Mouse (Mus musculus) hindbrain, embryonic 14.5 days (tissue): ENCODE data around the gene Npr2. TPM values are rescaled to one million over a fixed set of nuclear protein-coding genes. Genes with fewer than 3 reads are reported as not detected.

Experiments used
- ATAC-seq: fragments of 200-750 bp; cut with Nextera tagmentation; 2 replicates; pipeline ENCODE4 v1.8.0; 2017; ENCODE audit warnings: moderate number of reproducible peaks, mild to moderate bottlenecking, moderate TSS enrichment, moderate library complexity; ENCODE audit not compliant: low FRiP score
- DNase-seq: peaks from one replicate; pipeline ENCODE4 v3.0.0-alpha.2; 2015; ENCODE audit warnings: low spot score
- H3K27ac ChIP-seq: fragments of 300-500 bp; sonication (generic); 2 replicates; pipeline ENCODE4 v1.5.1; 2014; ENCODE audit warnings: mild to moderate bottlenecking, moderate library complexity
- H3K27me3 ChIP-seq: fragments of 300-500 bp; sonication (generic); 2 replicates; pipeline ENCODE4 v1.6.1; 2014; ENCODE audit warnings: mild to moderate bottlenecking, low read length, mixed read lengths; ENCODE audit not compliant: control insufficient read depth, insufficient read depth
- H3K36me3 ChIP-seq: fragments of 300-500 bp; sonication (generic); replicated peaks from 2 replicates; pipeline ENCODE4 v1.6.1; 2014; ENCODE audit not compliant: control insufficient read depth, insufficient read depth
- H3K4me1 ChIP-seq: fragments of 300-500 bp; sonication (generic); replicated peaks from 2 replicates; pipeline ENCODE4 v1.6.1; 2014; ENCODE audit warnings: antibody characterized with exemption, low read length, mixed read lengths; ENCODE audit not compliant: control insufficient read depth, insufficient read depth
- H3K4me2 ChIP-seq: fragments of 300-500 bp; sonication (generic); replicated peaks from 2 replicates; pipeline ENCODE4 v1.6.1; 2014; ENCODE audit warnings: mild to moderate bottlenecking, moderate library complexity
- H3K4me3 ChIP-seq: fragments of 300-500 bp; sonication (generic); replicated peaks from 2 replicates; pipeline ENCODE4 v1.5.1; 2014; ENCODE audit warnings: mild to moderate bottlenecking, low read length
- H3K9ac ChIP-seq: fragments of 300-500 bp; sonication (generic); 2 replicates; pipeline ENCODE4 v1.6.1; 2014
- H3K9me3 ChIP-seq: fragments of 300-500 bp; sonication (generic); 2 replicates; pipeline ENCODE4 v1.6.1; 2016; ENCODE audit warnings: low read length; ENCODE audit not compliant: control insufficient read depth
- whole genome bisulfite sequencing: fragments of 180-500 bp; shearing (Covaris S2); extraction: QIAGEN DNeasy Blood & Tissue Kit; methylation state at CpG from one replicate; pipeline ENCODE4 v1.1.7; 2014; 5-methylcytosine and 5-hydroxymethylcytosine counted together
- polyA plus RNA-seq: library from polyadenylated mRNA; unstranded; fragments of >200 nt; fragmentation: Nextera tagmentation; extraction: Ambion mirVana; gene quantifications from 2 replicates; pipeline ENCODE4 v1.2.1, GENCODE M21; 2014

The Npr2 gene
- polyA plus RNA-seq, 1 experiment from 2014 or later, result 13.3 TPM

- H3K27me3 ChIP-seq, result no peaks in the 10 kb centered on the region
- peak within 1 kb of the TSS; percentile 90 for H3K9ac ChIP-seq
- H3K4me1 ChIP-seq, result peaks cover 5% of the 10 kb centered on the region; the same call in 1 of the 2 replicates
- H3K36me3 ChIP-seq, result no peaks in the 10 kb centered on the region
- peak within 1 kb of the TSS; percentile 65 for H3K4me2 ChIP-seq
- H3K27ac ChIP-seq, result peak within 1 kb of the TSS; percentile 95
- ATAC-seq (peak; percentile 97), DNase-seq (peak; percentile 94)
- peak within 1 kb of the TSS; percentile 80 for H3K4me3 ChIP-seq
- no peaks in the 10 kb centered on the region for H3K9me3 ChIP-seq
- under 1% methylated on average over 34 of the region's 34 CpGs for WGBS
Observed at GRCm38 (mm10) chr4:43656339-43657109, 24.8 kb downstream of the Npr2 start, which contains the start of gene Hint2. Gene Hint2, minus strand, starts transcription at chr4:43656466.

GRCm38 (mm10) chr4:43657146-43657545 is 25.4 kb downstream of the Npr2 start:
- Histone ChIP-seq H3K4me2 (peak overlapping the region; percentile 65), H3K27me3 (peaks cover 5% of the 10 kb centered on the region), H3K9me3 (no peaks in the 10 kb centered on the region), H3K36me3 (no peaks in the 10 kb centered on the region), H3K27ac (peak overlapping the region; percentile 95), H3K9ac (0 out of 2 replicates have a peak overlapping the region, but pooled peaks have one; percentile 25), H3K4me3 (peak overlapping the region; percentile 80), H3K4me1 (peaks cover 5% of the 10 kb centered on the region; the same call in 1 of the 2 replicates)
- ATAC-seq, result no peak
- DNase-seq, result no peak
- WGBS, result 64% methylated on average over 4 of the region's 4 CpGs

- H3K9me3 ChIP-seq, result no peaks in the 10 kb centered on the region
- ATAC-seq (no peak), DNase-seq (no peak)
- H3K4me2 ChIP-seq, result no peak overlapping the region
- peaks cover 22% of the 10 kb centered on the region for H3K4me1 ChIP-seq
- H3K27me3 ChIP-seq, result peaks cover 34% of the 10 kb centered on the region
- 22% methylated on average over 4 of the region's 4 CpGs for WGBS
- no peaks in the 10 kb centered on the region for H3K36me3 ChIP-seq
- H3K27ac ChIP-seq, result no peak overlapping the region
- no peak overlapping the region for H3K9ac ChIP-seq
- no peak overlapping the region for H3K4me3 ChIP-seq
Observed at GRCm38 (mm10) chr4:43666412-43666811, 34.7 kb downstream of the Npr2 start.

- WGBS, result under 1% methylated on average over 40 of the region's 41 CpGs
- peaks cover 1% of the 10 kb centered on the region for H3K36me3 ChIP-seq
- DNase-seq, result peak; percentile 92
- no peaks in the 10 kb centered on the region for H3K9me3 ChIP-seq
- H3K9ac ChIP-seq, result peak within 1 kb of the TSS; percentile 77
- peak within 1 kb of the TSS; percentile 69 for H3K4me3 ChIP-seq
- peak within 1 kb of the TSS; percentile 82 for H3K4me2 ChIP-seq
- ATAC-seq, result peak; percentile 93
- H3K27ac ChIP-seq, result peak within 1 kb of the TSS; percentile 73
- peaks cover 15% of the 10 kb centered on the region for H3K27me3 ChIP-seq
- peaks cover 38% of the 10 kb centered on the region for H3K4me1 ChIP-seq
Observed at GRCm38 (mm10) chr4:43668782-43669427, 37.2 kb downstream of the Npr2 start, which contains the start of the genes Tmem8b and Fam221b. Gene Tmem8b, plus strand, starts transcription at chr4:43668971. Gene Fam221b, minus strand, starts transcription at chr4:43669145.

- no peaks in the 10 kb centered on the region for H3K9me3 ChIP-seq
- no peak for DNase-seq
- peak overlapping the region; percentile 77 for H3K9ac ChIP-seq
- WGBS, result 1% methylated on average over 20 of the region's 25 CpGs
- H3K4me1 ChIP-seq, result peaks cover 38% of the 10 kb centered on the region
- peaks cover 13% of the 10 kb centered on the region for H3K27me3 ChIP-seq
- peak overlapping the region; percentile 82 for H3K4me2 ChIP-seq
- peak overlapping the region; percentile 73 for H3K27ac ChIP-seq
- H3K4me3 ChIP-seq, result peak overlapping the region; percentile 69
- H3K36me3 ChIP-seq, result peaks cover 7% of the 10 kb centered on the region
- ATAC-seq, result peak; percentile 69
Observed at GRCm38 (mm10) chr4:43669428-43669794, 37.7 kb downstream of the Npr2 start.

- H3K27ac ChIP-seq, result no peak overlapping the region
- H3K27me3 ChIP-seq, result 0 out of 2 replicates have a peak, but pooled peaks cover 2% of the 10 kb centered on the region
- H3K4me3 ChIP-seq, result peak overlapping the region; percentile 12; the same call in 1 of the 2 replicates
- ATAC-seq (peak; percentile 24; the same call in 1 of the 2 replicates), DNase-seq (peak; percentile 94)
- H3K4me1 ChIP-seq, result peaks cover 38% of the 10 kb centered on the region
- H3K36me3 ChIP-seq, result peaks cover 33% of the 10 kb centered on the region
- peak overlapping the region; percentile 82 for H3K4me2 ChIP-seq
- H3K9ac ChIP-seq, result peak overlapping the region; percentile 39
- no peaks in the 10 kb centered on the region for H3K9me3 ChIP-seq
- WGBS, result 5% methylated on average over 2 of the region's 2 CpGs
Observed at GRCm38 (mm10) chr4:43672070-43672469, 40.3 kb downstream of the Npr2 start.

- Histone ChIP-seq H3K4me2 (no peak overlapping the region), H3K9ac (no peak overlapping the region), H3K4me3 (no peak overlapping the region), H3K27ac (no peak overlapping the region), H3K36me3 (peaks cover 49% of the 10 kb centered on the region), H3K9me3 (no peaks in the 10 kb centered on the region), H3K4me1 (peaks cover 35% of the 10 kb centered on the region), H3K27me3 (no peaks in the 10 kb centered on the region)
- DNase-seq, result no peak
- WGBS, result 78% methylated on average over 8 of the region's 8 CpGs
- ATAC-seq, result no peak
Observed at GRCm38 (mm10) chr4:43673703-43674102, 42.0 kb downstream of the Npr2 start.

- Histone ChIP-seq H3K27me3 (no peaks in the 10 kb centered on the region), H3K4me2 (no peak overlapping the region), H3K4me3 (no peak overlapping the region), H3K4me1 (peaks cover 30% of the 10 kb centered on the region), H3K9me3 (no peaks in the 10 kb centered on the region), H3K27ac (no peak overlapping the region), H3K9ac (no peak overlapping the region), H3K36me3 (peaks cover 62% of the 10 kb centered on the region)
- WGBS, result 87% methylated on average over 5 of the region's 5 CpGs
- ATAC-seq (no peak), DNase-seq (no peak)
Observed at GRCm38 (mm10) chr4:43674974-43675373, 43.2 kb downstream of the Npr2 start.

- WGBS, result 80% methylated on average over 4 of the region's 4 CpGs
- Histone ChIP-seq H3K9me3 (no peaks in the 10 kb centered on the region), H3K9ac (no peak overlapping the region), H3K27me3 (no peaks in the 10 kb centered on the region), H3K27ac (no peak overlapping the region), H3K4me3 (no peak overlapping the region), H3K4me1 (peaks cover 24% of the 10 kb centered on the region), H3K36me3 (peaks cover 68% of the 10 kb centered on the region), H3K4me2 (no peak overlapping the region)
- ATAC-seq, result no peak
- no peak for DNase-seq
Observed at GRCm38 (mm10) chr4:43675608-43676007, 43.9 kb downstream of the Npr2 start.
